Mouse (Mus musculus) cerebellum, adult 2 months (tissue): Measurements from ENCODE around the gene Sept10.

ENCODE experiments used
- CTCF ChIP-seq: fragments of 200-500 bp; IDR thresholded peaks from 2 replicates; pipeline ENCODE4 v1.5.1; 2011; ENCODE audit warnings: low read depth, mild to moderate bottlenecking, control low read depth, low read length, moderate library complexity, borderline replicate concordance; ENCODE audit not compliant: insufficient read depth
- POLR2A ChIP-seq: fragments of 200-500 bp; IDR thresholded peaks from 2 replicates; pipeline ENCODE4 v1.6.1; 2011; ENCODE audit warnings: low read length, control low read depth, borderline replicate concordance; ENCODE audit not compliant: insufficient read depth

GRCm38 (mm10) chr10:59253541-59254079 lies 32.0 kb upstream of the Sept10 start:
- TF ChIP-seq CTCF (no peak), POLR2A (no peak)
